Mouse (Mus musculus) activated CD4-positive, CD25-positive, alpha-beta regulatory T cell, adult 9 weeks (primary cell): ENCODE data around the gene Inafm2. TPM values are rescaled to one million over a fixed set of nuclear protein-coding genes. Genes with fewer than 3 reads are reported as not detected.

Source experiments
- polyA plus RNA-seq: library from polyadenylated mRNA; unstranded; fragments of 100-300 nt; shearing (Covaris generic); gene quantifications from one replicate; pipeline ENCODE4 v1.2.1, GENCODE M21; 2017

Gene Inafm2
- 2.4 TPM for polyA plus RNA-seq

GRCm38 (mm10) chr2:118745232-118745884 lies at the start of gene Inafm2:
Gene Inafm2 (plus strand): TSS chr2:118745758.

GRCm38 (mm10) chr2:118703913-118704730 lies 41.4 kb upstream of the Inafm2 start, which contains the start of gene Ankrd63:
Gene Ankrd63 (minus strand): TSS chr2:118703963.

GRCm38 (mm10) chr2:118728337-118728736 lies 17.2 kb upstream of the Inafm2 start, which contains the start of gene Plcb2:
Gene Plcb2 (minus strand): TSS chr2:118728438.

DNA sequence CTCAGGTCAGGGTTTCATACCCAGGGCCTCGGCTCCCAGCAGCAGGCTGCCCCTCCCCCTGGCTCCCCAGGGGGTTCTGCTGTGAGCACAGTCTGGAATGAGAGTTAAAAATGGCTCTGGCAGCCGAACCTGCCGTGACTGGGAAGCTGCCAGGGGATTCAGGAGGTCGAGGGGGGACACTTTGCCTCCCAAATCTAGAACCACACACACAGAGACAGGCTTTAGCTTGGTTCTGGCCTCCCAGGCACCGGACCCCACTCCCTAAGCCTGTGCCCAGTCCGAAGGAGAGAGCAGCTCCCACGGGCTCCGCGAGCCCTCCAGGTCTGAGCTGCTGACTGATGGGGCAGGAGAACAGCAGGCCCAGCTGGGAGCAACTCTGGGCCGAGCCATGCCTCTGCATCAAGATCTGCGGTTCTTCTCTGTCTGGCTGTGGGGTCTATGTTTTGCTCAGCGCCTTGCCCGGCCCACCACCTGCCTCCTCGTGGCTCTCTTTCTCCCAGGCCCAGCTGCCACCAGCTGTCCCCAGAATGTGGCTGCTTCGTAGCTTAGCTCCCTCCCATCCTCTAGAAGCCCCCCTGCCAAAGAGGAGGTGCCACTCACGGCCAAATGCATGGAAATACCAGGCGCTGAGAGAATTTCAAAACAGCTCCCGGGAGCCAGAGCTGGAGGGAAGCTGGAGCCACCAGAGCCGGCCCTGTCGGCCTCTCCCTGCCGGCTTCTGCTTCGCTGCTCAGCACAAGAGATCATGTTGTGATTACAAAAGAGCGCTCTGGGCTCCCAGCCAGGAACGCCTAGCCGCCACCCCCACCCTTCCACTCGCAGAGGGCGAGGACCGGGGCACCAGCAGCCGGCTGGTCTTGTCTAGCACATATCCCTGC lies 16.6 kb downstream of the Inafm2 start, which contains the start of gene Ccdc9b:
Gene Ccdc9b (minus strand): TSS at position 756 of the 878 bp plus-strand sequence.

GRCm38 (mm10) chr2:118772158-118772874 lies 26.8 kb downstream of the Inafm2 start, which contains the start of gene Phgr1:
Gene Phgr1 (plus strand): TSS chr2:118772769.

GRCm38 (mm10) chr2:118779504-118780480 lies 34.2 kb downstream of the Inafm2 start, which contains the start of gene Disp2:
Gene Disp2 (plus strand): TSS chr2:118779719.

Other genes starting within 250 kb of the Inafm2 start
- 2.3 TPM for gene Bmf, start 196.1 kb upstream of the Inafm2 start, polyA plus RNA-seq
- 12.1 TPM for gene Bub1b, start 147.5 kb upstream of the Inafm2 start, polyA plus RNA-seq
- gene Pak6, start 82.5 kb upstream of the Inafm2 start, polyA plus RNA-seq = not detected
- not detected for gene Ankrd63, start 41.8 kb upstream of the Inafm2 start, polyA plus RNA-seq
- gene Plcb2, start 17.3 kb upstream of the Inafm2 start, polyA plus RNA-seq = 38.6 TPM
- gene Ccdc9b, start 16.9 kb downstream of the Inafm2 start, polyA plus RNA-seq = not detected
- gene Phgr1, start 27.0 kb downstream of the Inafm2 start, polyA plus RNA-seq = not detected
- gene Disp2, start 34.0 kb downstream of the Inafm2 start, polyA plus RNA-seq = not detected
- gene Knstrn, start 68.2 kb downstream of the Inafm2 start, polyA plus RNA-seq = 13.1 TPM
- 65.9 TPM for gene Ivd, start 116.2 kb downstream of the Inafm2 start, polyA plus RNA-seq
- 1.7 TPM for gene Bahd1, start 154.6 kb downstream of the Inafm2 start, polyA plus RNA-seq
- gene Chst14, start 180.7 kb downstream of the Inafm2 start, polyA plus RNA-seq = 4.4 TPM